Mouse (Mus musculus): ENCODE measurements at regions not wholly inside any gene's neighbourhood (a gene's known extent, or its start where the extent isn't known, plus 50 kb on each side); places are given as distances from the start of the nearest gene placed in this dataset.
"Not testable (repeated sequence)": the region's sequence is repeated elsewhere in the genome, so short reads cannot be mapped to it uniquely, and the experiment has no call there.

- intact Hi-C loops (cut with DNase I), result no loop called here
Observed at GRCm38 (mm10) chr1:184244296-184244695, 210.2 kb upstream of the 1700056E22Rik start.

GRCm38 (mm10) chr1:184241846-184242245 lies 207.7 kb upstream of the 1700056E22Rik start:
- intact Hi-C loops (cut with DNase I), result no loop called here

- intact Hi-C loops (cut with DNase I), result loop anchor here (10.0 kb wide), 1 partner anchor 381 kb away; no protein-coding TSS in a partner anchor
Observed at GRCm38 (mm10) chr1:184235131-184235983, 201.3 kb upstream of the 1700056E22Rik start.

DNA sequence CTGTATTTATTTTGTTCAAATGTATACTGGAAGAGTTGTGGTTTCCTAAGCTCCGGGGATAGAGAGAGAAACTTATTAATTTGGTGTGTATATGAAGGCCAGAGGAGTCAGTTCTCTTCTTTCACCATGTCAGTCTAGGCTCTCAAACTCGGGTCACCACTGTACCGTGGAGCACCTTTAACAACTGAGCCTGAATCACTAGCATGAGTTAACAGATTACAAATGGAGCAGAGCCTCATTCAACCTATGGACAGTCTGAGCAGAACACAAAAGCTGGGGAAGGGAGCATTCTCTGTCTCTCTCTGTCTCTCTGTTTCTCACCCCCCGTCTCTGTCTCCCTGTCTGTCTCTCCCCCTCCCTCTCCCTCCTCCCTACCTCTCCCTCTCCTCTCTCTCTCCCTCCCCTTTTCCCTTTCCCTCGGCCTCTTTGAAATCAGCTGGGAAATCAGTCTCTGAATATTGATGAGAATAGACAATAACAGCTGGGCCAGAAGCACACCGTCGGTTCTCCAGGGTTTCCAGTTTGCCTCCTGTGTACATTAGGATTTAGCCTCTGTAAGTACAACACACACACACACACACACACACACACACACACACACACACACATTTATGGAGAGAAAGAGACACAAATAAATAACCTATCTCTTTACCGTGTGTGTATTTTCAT lies 200.4 kb upstream of the 1700056E22Rik start:
- intact Hi-C loops (cut with DNase I), result loop anchor here (10.0 kb wide), 1 partner anchor 380 kb away; no protein-coding TSS in a partner anchor

DNA sequence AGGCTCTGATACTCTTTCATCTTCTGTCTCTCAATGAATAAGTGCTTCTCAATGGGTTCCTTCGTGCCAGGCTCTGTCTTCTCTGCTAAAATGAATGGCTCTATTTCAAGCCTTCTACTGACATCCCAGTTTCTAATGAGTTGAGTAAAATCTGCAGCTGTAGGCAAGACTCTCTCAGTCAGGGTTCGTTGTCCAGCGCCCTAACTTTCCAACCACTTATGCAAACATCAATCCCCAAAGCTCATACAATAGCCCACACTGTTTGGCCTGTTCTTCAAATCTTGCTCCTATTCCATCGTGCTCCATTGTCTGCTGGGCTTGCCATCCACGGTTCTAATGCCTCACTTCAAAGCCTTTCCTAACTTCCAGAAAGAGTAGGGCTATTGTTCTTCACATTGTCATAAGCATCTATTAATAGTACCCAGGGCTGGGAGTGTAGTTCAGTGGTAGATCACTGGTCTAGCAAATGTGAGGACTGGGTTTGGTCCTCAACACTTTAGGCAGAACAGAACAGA lies 199.7 kb upstream of the 1700056E22Rik start:
- intact Hi-C loops (cut with DNase I), result loop anchor here (10.0 kb wide), 1 partner anchor 379 kb away; no protein-coding TSS in a partner anchor

DNA sequence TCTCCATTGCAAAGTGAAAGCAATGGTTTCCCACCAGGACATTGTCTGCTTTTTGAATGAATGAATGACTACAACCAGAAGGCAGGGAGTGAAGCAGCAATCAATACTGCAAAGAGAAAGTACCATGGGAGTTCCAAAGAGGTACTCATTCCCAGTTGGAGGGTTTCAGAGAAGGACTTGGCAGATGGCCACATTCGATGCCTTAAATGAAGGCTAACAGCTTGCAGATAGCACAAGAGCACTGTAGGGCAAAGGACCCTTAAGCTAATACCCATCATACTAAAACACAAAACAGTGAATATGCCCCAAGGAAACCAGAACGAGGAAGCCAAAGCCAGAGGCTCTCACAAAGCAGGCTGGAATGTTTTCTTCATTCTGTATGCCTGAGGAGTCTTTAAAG lies 188.2 kb upstream of the 1700056E22Rik start:
- intact Hi-C loops (cut with DNase I), result no loop called here

DNA sequence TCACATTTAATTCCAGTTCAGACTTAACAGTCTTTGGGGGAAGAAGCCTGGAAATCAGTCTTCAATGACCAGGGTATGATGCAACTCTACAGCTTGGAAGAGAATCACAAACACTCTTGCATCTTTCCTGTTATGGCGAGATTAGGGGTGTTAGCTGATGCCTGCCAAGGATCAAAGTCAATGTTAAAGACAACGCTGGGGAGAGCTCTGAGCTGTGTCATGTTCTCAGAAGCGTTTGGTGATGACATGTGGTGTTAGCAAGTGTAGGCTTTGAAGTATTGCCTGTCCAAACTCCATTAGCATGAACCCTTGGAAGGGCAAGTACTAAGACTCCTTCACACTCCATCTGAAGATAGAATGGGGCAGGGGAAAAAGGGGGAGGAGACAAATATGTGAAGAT lies 187.7 kb upstream of the 1700056E22Rik start:
- intact Hi-C loops (cut with DNase I), result no loop called here

DNA sequence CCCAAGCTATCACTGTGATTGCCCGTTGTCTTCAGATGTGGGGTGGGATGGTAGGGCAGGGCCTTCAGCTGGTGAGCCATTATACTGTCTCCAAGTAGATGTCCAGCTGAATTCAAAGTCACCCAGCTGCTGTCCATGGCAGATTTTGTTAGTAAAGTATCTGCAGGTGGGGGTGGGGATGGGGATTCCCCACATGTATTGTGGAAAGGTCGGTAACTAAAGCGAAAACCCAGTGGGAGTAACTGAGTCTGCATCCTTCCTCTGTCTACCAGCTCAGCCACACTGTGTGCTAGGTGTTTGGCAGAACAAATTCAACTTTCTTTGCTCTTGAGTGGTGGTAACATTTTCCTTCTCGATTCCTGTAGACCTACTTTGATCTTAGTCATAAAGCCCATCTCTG lies 163.2 kb upstream of the 1700056E22Rik start:
- intact Hi-C loops (cut with DNase I), result no loop called here

DNA sequence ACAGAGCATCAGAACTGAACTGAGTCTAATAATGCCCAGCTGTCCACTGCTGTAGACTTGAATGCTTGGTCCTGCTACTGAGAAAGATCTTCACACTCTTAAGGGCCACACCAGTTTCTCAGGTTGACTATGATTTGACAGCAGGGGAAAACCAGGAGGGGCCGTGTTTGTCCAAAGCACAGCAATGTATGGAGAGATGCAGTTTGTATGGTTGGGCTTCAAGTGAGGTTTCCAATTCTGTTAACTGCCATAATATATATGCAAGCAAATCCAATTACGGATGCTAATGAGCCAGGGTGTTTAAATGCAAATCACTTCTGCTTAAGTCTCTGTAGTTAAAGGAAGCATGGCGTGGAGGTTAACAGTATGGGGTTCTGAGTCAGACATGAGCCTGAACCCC lies 157.2 kb upstream of the 1700056E22Rik start:
- intact Hi-C loops (cut with DNase I), result no loop called here

DNA sequence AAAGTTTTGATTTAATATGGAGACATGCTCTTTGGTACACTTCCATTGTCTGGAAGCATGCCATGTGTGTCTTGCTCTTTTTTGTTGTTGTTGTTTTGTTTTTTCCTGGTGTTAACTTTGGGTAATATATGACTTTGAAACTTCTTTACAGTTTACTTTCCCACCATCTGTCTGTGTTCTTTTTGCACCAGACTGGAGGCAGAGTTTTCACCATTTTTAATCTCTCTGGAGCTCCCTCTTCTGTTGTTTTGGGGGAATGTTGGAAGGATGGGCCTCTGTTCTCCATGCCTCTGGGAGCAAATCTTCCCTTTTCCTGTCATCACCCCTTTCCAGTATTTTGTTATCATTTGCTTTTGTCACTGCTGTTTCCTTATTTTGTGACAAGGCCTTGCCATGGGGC lies 153.5 kb upstream of the 1700056E22Rik start:
- intact Hi-C loops (cut with DNase I), result loop anchor here (5.0 kb wide), 1 partner anchor 165 kb away; no protein-coding TSS in a partner anchor

GRCm38 (mm10) chr1:184182163-184182562 lies 148.1 kb upstream of the 1700056E22Rik start:
- intact Hi-C loops (cut with DNase I), result no loop called here

DNA sequence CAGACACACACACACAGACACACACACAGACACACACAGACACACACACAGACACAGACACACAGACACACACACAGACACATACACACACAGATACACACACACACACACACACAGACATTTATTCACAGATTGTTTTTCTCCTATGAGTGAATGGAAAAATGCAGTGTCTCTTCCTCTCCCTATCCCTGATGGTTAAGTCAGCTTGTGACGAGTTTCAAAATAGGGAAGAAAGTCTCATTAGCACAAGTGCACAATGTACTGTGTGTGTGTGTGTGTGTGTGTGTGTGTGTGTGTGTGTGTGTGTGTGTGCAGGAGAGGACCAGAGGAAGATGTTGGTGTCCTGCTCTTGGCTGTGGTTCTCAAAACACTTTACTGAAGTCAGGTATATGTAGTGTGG lies 140.3 kb upstream of the 1700056E22Rik start:
- intact Hi-C loops (cut with DNase I), result not testable (repeated sequence)

DNA sequence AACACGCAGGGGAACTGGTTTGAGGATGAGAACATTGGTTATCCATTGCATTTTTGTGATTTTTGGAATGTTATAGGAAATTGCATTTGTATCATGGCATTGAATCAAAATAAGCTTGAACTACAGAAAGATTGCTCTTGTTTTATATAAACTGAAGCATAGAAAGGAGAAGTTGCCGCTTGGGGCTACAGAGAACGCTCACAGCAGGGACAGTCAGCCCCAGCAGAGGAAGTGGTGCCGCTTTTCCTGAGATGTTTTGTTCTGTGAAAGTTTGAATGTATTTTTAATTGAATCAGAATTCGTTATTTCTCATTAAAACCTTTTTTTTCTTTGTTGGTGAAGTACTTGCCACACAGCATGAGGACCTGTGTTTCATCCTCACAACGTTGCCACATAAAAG lies 139.6 kb upstream of the 1700056E22Rik start:
- intact Hi-C loops (cut with DNase I), result no loop called here

- intact Hi-C loops (cut with DNase I), result no loop called here
Observed at GRCm38 (mm10) chr1:184172986-184173385, 138.9 kb upstream of the 1700056E22Rik start.

- intact Hi-C loops (cut with DNase I), result no loop called here
Observed at GRCm38 (mm10) chr1:184171601-184172000, 137.5 kb upstream of the 1700056E22Rik start.

DNA sequence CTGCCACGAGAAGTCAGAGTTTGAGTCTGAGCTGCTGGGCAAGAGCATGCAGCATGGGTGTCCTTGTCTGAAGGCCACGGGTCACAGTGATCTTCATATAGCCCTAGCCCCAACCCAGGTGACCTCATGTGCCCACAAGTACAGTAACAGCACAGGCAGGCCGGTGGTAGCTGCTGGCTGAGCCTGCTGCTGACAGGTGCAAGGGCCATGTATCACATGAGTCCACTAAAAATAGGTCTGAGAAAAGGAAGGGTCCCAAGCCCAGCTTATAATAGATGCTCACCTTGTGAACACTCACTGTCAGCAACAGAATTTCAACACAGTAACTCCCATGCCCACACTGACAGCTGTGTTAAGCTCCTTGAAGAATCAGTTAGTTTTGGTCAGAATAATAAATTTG lies 136.8 kb upstream of the 1700056E22Rik start:
- intact Hi-C loops (cut with DNase I), result no loop called here

DNA sequence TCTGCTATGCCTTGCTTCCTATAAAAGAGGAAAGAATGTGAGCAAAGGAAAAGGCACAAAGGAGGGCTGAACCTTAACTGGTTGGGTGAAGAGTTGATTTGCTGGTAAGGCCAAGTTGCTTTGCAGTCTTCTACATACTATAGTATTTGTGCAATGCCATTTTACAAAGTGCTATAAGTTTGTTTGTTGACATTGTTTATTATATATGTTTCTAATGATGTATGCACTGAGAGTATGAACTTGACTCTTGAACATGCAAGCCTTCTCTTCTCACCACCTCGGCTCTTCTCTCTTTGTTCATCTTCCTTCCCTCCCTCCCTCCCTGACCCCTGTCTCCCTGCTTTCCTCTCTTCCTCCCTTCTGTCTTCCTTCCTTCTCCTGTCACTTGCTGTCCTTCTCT lies 135.9 kb upstream of the 1700056E22Rik start:
- intact Hi-C loops (cut with DNase I), result loop anchor here (5.0 kb wide), 1 partner anchor 83 kb away; no protein-coding TSS in a partner anchor

DNA sequence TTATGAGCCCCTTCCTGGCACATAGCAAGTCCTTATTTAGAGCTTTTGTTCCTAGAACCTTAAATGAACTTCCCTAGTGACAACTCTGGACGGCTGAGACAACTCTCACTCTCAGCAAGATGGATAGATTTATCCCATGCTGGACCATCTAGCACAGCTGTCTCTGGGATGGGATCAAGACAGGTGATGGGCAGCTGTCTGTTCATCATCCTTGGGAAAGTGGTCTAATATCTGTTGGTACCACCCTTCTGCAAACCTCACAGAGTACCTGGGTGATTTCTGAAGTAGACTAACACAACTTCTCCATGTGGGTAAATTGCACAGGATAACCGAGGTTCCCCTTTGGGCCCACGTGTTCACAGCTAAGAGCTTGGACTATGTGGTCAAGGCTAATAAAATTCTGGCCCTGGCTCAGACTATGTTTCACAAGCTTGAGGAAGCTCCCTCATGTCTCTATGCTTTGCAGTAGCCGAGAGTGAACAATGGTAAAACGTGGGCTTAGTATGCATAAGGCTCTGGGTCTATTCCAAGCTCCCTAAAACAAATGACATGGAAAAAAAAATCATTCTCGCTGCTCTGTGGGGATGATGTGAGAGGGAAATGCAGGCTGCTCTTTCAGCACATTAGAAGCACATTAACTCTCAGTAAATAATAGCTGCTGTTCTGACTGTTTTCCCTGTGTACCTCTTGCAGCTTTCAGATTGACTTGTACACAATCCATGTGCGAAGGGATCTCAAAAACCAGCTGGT lies 135.1 kb upstream of the 1700056E22Rik start:
- intact Hi-C loops (cut with DNase I), result loop anchor here (5.0 kb wide), 1 partner anchor 82 kb away; no protein-coding TSS in a partner anchor

DNA sequence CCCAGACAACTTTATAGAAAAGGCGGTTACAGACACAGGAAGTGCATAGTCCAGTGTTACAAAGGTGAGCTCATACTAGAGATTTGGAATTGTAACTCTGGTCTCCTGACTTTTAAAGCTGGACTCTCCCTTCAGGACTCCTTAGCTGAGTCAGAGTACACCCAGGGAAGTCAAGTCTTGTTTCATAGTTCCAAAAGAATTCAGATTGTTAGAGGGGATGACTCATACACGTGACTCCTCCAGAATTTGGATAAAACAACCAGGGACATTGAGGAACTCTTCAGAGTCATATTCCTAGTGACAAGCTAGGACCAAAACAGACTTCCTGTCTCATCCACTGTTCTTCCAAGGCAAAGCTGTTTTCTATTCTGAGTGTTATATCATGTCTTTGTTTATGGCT lies 132.8 kb upstream of the 1700056E22Rik start:
- intact Hi-C loops (cut with DNase I), result loop anchor here (5.0 kb wide), 1 partner anchor 80 kb away; no protein-coding TSS in a partner anchor

DNA sequence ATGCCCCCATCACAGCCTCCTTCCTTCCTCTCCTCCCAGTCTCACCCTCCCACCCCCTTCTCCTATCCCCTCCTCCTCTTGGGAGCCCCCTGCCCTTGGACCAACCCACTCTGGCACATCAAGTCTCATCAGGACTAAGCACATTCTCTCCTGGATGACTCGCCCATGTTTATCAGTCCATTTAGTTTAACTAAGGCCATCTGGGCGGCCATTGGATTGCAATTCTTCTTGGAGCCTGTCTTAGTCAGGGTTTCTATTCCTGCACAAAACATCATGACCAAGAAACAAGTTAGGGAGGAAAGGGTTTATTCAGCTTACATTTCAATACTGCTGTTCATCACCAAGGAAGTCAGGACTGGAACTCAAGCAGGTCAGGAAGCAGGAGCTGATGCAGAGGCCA lies 128.4 kb upstream of the 1700056E22Rik start:
- intact Hi-C loops (cut with DNase I), result not testable (repeated sequence)

DNA sequence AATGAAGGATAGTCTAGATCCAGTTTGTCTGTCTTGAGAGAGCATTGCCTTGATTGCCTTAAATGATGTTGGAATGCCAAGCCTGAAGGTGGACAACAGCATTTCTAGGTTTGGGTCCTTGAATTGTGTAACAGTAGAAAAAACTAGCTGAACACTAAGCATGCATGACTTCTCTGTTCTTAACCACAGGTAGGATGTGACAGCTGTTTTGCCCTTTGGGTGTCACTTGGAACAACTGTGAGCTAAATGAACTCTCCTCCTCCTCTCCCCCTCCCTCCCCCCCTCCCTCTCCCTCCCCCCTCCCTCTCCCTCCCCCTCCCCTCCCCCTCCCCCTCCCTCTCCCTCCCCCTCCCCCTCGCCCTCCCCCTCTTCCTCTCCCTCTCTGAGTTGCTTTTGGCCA lies 113.6 kb upstream of the 1700056E22Rik start:
- intact Hi-C loops (cut with DNase I), result no loop called here
